Mouse (Mus musculus) hematopoietic stem cell, adult 5-6 weeks (primary cell): ENCODE measurements at regions not wholly inside any gene's neighbourhood (a gene's known extent, or its start where the extent isn't known, plus 50 kb on each side); places are given as distances from the start of the nearest gene placed in this dataset.
"Not testable (repeated sequence)": the region's sequence is repeated elsewhere in the genome, so short reads cannot be mapped to it uniquely, and the experiment has no call there.

ENCODE experiments used
- ATAC-seq, 2 experiments: fragments of 125-278 bp in 1 of 2; replicated peaks in 1 of 2; 2 replicates each; pipeline ENCODE4 v1.8.0; 2016 to 2017; ENCODE audit warnings: inconsistent platforms in 2 of 2, mild to moderate bottlenecking in 2 of 2, moderate number of reproducible peaks in 2 of 2, low read depth in 1 of 2, moderate TSS enrichment in 1 of 2; ENCODE audit not compliant: low FRiP score in 2 of 2, poor library complexity in 2 of 2, severe bottlenecking in 2 of 2, insufficient read depth in 1 of 2, low TSS enrichment in 1 of 2

- ATAC-seq: no peak
Measured at GRCm38 (mm10) chr14:66499896-66500295, 490.9 kb upstream of the Gulo start.

- ATAC-seq: no peak
Measured at GRCm38 (mm10) chr14:66495146-66495545, 486.1 kb upstream of the Gulo start.

- no peak for ATAC-seq
Measured at GRCm38 (mm10) chr14:66494518-66494923, 485.5 kb upstream of the Gulo start.

- no peak for ATAC-seq
Measured at GRCm38 (mm10) chr14:66493691-66494121, 484.7 kb upstream of the Gulo start.

GRCm38 (mm10) chr14:66484751-66485150, 475.7 kb upstream of the Gulo start:
- ATAC-seq: not testable (repeated sequence)

- no peak for ATAC-seq
Measured at GRCm38 (mm10) chr14:66479181-66479580, 470.2 kb upstream of the Gulo start.

- ATAC-seq: no peak
Measured at GRCm38 (mm10) chr14:66478562-66478961, 469.6 kb upstream of the Gulo start.

GRCm38 (mm10) chr14:66475026-66475425, 466.0 kb upstream of the Gulo start:
- ATAC-seq: no peak

GRCm38 (mm10) chr14:66473251-66473550, 464.2 kb upstream of the Gulo start:
- no peak for ATAC-seq

GRCm38 (mm10) chr14:66472537-66473250, 463.7 kb upstream of the Gulo start:
- no peak for ATAC-seq

- ATAC-seq: no peak
Measured at GRCm38 (mm10) chr14:66462081-66462480, 453.1 kb upstream of the Gulo start.

- ATAC-seq: no peak
Measured at GRCm38 (mm10) chr14:66460795-66461194, 451.8 kb upstream of the Gulo start.

- no peak for ATAC-seq
Measured at GRCm38 (mm10) chr14:66458696-66459095, 449.7 kb upstream of the Gulo start.

GRCm38 (mm10) chr14:66457300-66457699, 448.3 kb upstream of the Gulo start:
- no peak for ATAC-seq

- no peak for ATAC-seq
Measured at GRCm38 (mm10) chr14:66452828-66453227, 443.8 kb upstream of the Gulo start.

- ATAC-seq: no peak
Measured at GRCm38 (mm10) chr14:66450351-66450750, 441.3 kb upstream of the Gulo start.

- ATAC-seq: no peak
Measured at GRCm38 (mm10) chr14:66442576-66442975, 433.6 kb upstream of the Gulo start.

- no peak for ATAC-seq
Measured at GRCm38 (mm10) chr14:66441825-66442224, 432.8 kb upstream of the Gulo start.

- ATAC-seq: no peak
Measured at GRCm38 (mm10) chr14:66438572-66438971, 429.6 kb upstream of the Gulo start.
